Mouse (Mus musculus) spleen, adult 2 months (tissue): ENCODE measurements around the gene Tor1aip2.

Experiments used
- CTCF ChIP-seq: fragments of 200-500 bp; IDR thresholded peaks from 2 replicates; pipeline ENCODE4 v1.5.1; 2011; ENCODE audit warnings: mild to moderate bottlenecking, inconsistent platforms; ENCODE audit not compliant: insufficient read depth, insufficient read length, insufficient replicate concordance; ENCODE audit errors: extremely low read depth
- POLR2A ChIP-seq: fragments of 200-500 bp; IDR thresholded peaks from 2 replicates; pipeline ENCODE4 v1.6.1; 2011; ENCODE audit warnings: low read depth, low read length, inconsistent platforms

GRCm38 (mm10) chr1:156112142-156112541 is 76.9 kb downstream of the Tor1aip2 start:
- TF ChIP-seq CTCF (no peak), POLR2A (no peak)
